Mouse (Mus musculus) liver, embryonic 12.5 days (tissue): ENCODE results near the gene Ankrd17. TPM values are rescaled to one million over a fixed set of nuclear protein-coding genes. Genes with fewer than 3 reads are reported as not detected.
A peak's percentile ranks its signal among the peaks of the same experiment; 100 is the strongest.

Source experiments
- ATAC-seq: fragments of 200-750 bp; cut with Nextera tagmentation; 2 replicates; pipeline ENCODE4 v1.8.0; 2017; ENCODE audit warnings: moderate number of reproducible peaks, mild to moderate bottlenecking, moderate library complexity
- H3K27ac ChIP-seq: fragments of 300-500 bp; sonication (generic); 2 replicates; pipeline ENCODE4 v1.5.1; 2016; ENCODE audit warnings: mild to moderate bottlenecking
- H3K27me3 ChIP-seq: fragments of 300-500 bp; sonication (generic); replicated peaks from 2 replicates; pipeline ENCODE4 v1.6.1; 2016; ENCODE audit warnings: mild to moderate bottlenecking, moderate library complexity
- H3K36me3 ChIP-seq: fragments of 300-500 bp; sonication (generic); 2 replicates; pipeline ENCODE4 v1.6.1; 2016; ENCODE audit warnings: mild to moderate bottlenecking, moderate library complexity
- H3K4me1 ChIP-seq: fragments of 300-500 bp; sonication (generic); 2 replicates; pipeline ENCODE4 v1.6.1; 2016
- H3K4me2 ChIP-seq: fragments of 300-500 bp; sonication (generic); 2 replicates; pipeline ENCODE4 v1.6.1; 2016; ENCODE audit warnings: mild to moderate bottlenecking, moderate library complexity
- H3K4me3 ChIP-seq: fragments of 300-500 bp; sonication (generic); 2 replicates; pipeline ENCODE4 v1.5.1; 2016; ENCODE audit warnings: mild to moderate bottlenecking, moderate library complexity
- H3K9ac ChIP-seq: fragments of 300-500 bp; sonication (generic); 2 replicates; pipeline ENCODE4 v1.6.1; 2016; ENCODE audit warnings: mild to moderate bottlenecking, moderate library complexity
- H3K9me3 ChIP-seq: fragments of 300-500 bp; sonication (generic); replicated peaks from 2 replicates; pipeline ENCODE4 v1.6.1; 2016; ENCODE audit warnings: mild to moderate bottlenecking, moderate library complexity
- WGBS: fragments of 180-500 bp; shearing (Covaris S2); methylation state at CpG from one replicate; pipeline ENCODE4 v1.1.7; 2016; ENCODE audit not compliant: insufficient replicate concordance; 5-methylcytosine and 5-hydroxymethylcytosine counted together
- polyA plus RNA-seq: library from polyadenylated mRNA; unstranded; fragments of >200 nt; fragmentation: Nextera tagmentation; extraction: Ambion mirVana; gene quantifications from 2 replicates; pipeline ENCODE4 v1.2.1, GENCODE M21; 2016

Ankrd17 gene
- 16.3 and 17.4 TPM in 2 replicates for polyA plus RNA-seq

DNA sequence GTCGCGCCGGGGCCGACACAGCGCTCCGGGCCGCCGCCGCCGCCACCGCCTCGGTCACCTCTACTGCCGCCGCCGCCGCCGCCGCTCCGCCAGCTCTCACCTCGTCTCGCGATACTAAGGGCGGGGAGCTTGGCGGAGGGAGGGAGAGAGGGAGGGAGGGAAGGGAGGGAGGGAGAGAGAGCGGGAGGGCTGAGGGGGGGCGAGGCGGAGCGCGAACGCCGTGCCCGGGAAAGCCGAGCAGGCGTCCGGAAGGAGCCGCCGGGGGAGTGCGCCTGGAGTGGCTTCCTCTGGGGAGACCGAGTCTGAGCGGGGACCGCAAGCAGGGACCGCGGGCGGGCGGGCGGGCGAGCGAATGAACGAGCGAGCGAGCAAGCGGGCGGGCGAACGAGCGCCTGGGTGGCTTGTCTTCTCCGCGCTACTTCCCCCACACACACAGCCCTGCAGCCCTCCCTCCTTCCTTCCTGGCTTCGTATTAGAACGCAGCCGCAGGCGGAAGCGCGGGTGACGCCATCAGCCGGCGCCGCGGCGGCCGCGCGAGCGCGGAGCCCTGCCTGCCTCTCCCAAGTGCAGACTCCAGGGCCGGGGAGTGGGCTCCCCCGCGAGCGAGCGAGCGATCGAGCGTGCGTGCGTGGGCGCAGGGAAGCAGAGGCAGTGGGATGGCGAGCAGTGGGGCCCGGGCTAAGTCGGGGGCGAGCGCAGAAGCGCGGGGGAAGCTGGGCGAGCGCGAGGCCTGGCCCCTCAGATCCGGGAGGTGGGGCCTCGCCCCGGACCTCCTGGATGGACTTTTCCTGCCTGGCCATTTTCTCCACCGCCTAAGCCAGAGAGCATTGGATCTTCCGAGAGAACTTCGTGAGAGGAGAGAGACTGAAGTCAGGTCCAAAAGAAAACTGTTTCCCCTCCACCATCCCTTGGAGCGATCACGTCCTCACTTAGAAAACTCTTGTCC, at the start of gene Ankrd17:
Ankrd17 (minus strand) TSS at position 457 of the 946 bp plus-strand sequence.
- H3K4me1 ChIP-seq, result peaks cover 34% of the 10 kb centered on the region
- peak; percentile 88 for ATAC-seq
- no peaks in the 10 kb centered on the region for H3K9me3 ChIP-seq
- 0% methylated on average over 56 of the region's 104 CpGs for WGBS
- H3K36me3 ChIP-seq, result peaks cover 17% of the 10 kb centered on the region
- H3K27me3 ChIP-seq, result no peaks in the 10 kb centered on the region
- peak within 1 kb of the TSS; percentile 99 for H3K4me3 ChIP-seq
- peak within 1 kb of the TSS; percentile 98 for H3K9ac ChIP-seq
- peak within 1 kb of the TSS; percentile 98 for H3K27ac ChIP-seq
- peak within 1 kb of the TSS; percentile 83 for H3K4me2 ChIP-seq

DNA sequence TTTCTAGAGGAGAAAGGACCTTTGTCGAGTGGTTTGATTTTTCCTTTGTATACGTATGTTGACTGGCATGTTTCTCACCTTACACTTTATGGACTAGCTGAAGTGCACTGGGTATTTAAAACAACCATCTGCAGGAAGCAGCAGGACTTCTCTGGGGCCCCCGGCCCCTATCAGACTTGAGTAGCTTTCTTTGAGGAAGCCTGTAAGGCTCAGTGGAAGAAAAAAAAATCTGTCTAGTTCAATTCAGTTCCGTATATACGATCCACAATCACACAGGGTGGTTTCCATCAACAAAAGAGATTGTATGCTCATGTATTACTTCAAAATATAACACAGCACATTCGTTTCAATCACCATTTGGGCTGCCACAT, 48.5 kb upstream of the Ankrd17 start:
- H3K4me3 ChIP-seq, result no peak overlapping the region
- no peak for ATAC-seq
- H3K36me3 ChIP-seq, result no peaks in the 10 kb centered on the region
- H3K9me3 ChIP-seq, result no peaks in the 10 kb centered on the region
- peaks cover 5% of the 10 kb centered on the region; the same call in 1 of the 2 replicates for H3K4me1 ChIP-seq
- WGBS, result 17% methylated on average over 6 of the region's 6 CpGs
- no peak overlapping the region for H3K4me2 ChIP-seq
- H3K27me3 ChIP-seq, result no peaks in the 10 kb centered on the region
- H3K27ac ChIP-seq, result no peak overlapping the region
- no peak overlapping the region for H3K9ac ChIP-seq

DNA sequence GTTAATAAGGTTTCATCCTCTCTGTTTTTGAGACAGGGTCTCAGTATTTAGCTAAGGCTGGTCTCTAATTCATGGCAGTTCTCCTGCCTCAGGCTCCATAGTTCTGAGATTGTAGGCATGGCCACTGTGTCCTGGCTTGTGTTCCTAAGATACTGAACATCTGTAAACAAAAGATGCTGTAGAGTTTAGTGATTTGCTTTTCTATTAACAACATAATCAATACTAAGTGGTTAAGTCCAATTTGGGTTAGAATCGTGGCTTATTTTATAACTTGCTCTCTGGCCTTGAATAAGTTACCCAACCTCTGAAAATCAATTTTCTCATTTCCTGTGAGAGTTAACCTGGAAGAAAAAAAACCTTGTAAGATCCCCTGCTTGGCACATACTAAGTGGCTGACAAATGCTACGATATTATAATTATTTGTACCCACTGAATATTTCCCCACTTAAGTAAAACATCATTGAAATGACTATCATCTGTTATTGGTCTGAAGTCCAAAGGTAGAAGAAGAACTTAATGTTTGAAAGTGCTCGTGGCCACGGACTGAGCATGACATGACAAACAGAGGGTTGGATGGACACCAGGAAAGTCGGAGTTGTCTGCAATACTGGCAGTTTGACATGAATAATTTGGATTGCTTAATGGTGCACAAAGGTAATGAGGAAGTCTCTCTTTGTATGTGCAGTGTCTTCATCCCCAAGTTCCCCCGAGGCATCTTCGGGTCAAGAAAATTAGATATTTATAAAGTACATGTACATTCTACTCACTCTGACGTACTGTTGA, 48.0 kb upstream of the Ankrd17 start:
- H3K9ac ChIP-seq, result no peak overlapping the region
- no peak for ATAC-seq
- no peaks in the 10 kb centered on the region for H3K9me3 ChIP-seq
- 40% methylated on average over 8 of the region's 8 CpGs for WGBS
- no peaks in the 10 kb centered on the region for H3K27me3 ChIP-seq
- H3K36me3 ChIP-seq, result no peaks in the 10 kb centered on the region
- peaks cover 5% of the 10 kb centered on the region; the same call in 1 of the 2 replicates for H3K4me1 ChIP-seq
- H3K4me2 ChIP-seq, result no peak overlapping the region
- H3K4me3 ChIP-seq, result no peak overlapping the region
- no peak overlapping the region for H3K27ac ChIP-seq

DNA sequence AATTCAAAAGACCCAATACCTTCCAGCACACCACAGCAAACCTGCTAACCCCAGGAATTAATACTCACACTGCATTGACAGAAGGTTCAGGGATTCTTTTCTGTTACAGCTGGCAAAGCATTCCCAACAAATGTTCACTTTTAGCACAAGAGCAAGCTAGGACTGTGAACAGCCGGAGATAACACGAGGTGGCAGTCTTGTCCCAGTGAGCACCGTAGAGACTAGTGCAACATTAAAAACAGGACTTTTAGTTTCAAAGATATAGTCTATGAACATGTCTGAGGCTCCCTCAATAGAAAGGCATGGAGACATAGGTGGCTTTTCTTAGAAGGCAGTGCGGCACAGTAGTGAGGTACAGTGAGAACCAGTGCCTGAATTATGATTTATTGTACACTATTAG, 38.8 kb upstream of the Ankrd17 start:
- WGBS, result 75% methylated on average over 4 of the region's 4 CpGs

DNA sequence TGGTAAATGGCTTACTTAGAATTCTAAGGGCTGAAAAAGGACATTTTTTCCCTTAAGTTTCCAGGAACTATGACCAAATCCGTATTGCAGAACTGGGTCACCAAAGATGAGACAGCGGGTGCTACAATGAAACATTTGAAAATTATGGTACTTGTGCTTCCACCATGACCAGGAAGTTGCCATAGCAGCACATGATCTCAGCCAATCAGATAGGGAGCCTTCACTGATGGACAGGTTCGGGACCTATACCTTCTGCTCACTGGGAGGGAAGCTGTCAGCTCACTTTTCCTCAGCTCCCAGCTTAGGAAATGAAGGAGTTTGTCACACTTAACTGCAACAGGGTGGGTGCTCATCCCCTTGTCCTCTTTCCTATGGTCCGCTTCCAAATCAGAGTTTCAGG, 30.4 kb upstream of the Ankrd17 start:
- H3K4me2 ChIP-seq, result no peak overlapping the region
- no peaks in the 10 kb centered on the region for H3K27me3 ChIP-seq
- no peaks in the 10 kb centered on the region for H3K36me3 ChIP-seq
- WGBS, result 65% methylated on average over 4 of the region's 4 CpGs
- no peak overlapping the region for H3K4me3 ChIP-seq
- no peak overlapping the region for H3K9ac ChIP-seq
- H3K4me1 ChIP-seq, result no peaks in the 10 kb centered on the region
- H3K9me3 ChIP-seq, result no peaks in the 10 kb centered on the region
- H3K27ac ChIP-seq, result no peak overlapping the region
- no peak for ATAC-seq

More for the DNA sequence above, 38.8 kb upstream of the Ankrd17 start:
- H3K9ac ChIP-seq, result no peak overlapping the region
- no peak overlapping the region for H3K27ac ChIP-seq
- no peaks in the 10 kb centered on the region for H3K27me3 ChIP-seq
- H3K9me3 ChIP-seq, result no peaks in the 10 kb centered on the region
- no peaks in the 10 kb centered on the region for H3K4me1 ChIP-seq
- no peaks in the 10 kb centered on the region for H3K36me3 ChIP-seq
- ATAC-seq, result peak; percentile 32; the same call in 1 of the 2 replicates
- no peak overlapping the region for H3K4me2 ChIP-seq
- no peak overlapping the region for H3K4me3 ChIP-seq

DNA sequence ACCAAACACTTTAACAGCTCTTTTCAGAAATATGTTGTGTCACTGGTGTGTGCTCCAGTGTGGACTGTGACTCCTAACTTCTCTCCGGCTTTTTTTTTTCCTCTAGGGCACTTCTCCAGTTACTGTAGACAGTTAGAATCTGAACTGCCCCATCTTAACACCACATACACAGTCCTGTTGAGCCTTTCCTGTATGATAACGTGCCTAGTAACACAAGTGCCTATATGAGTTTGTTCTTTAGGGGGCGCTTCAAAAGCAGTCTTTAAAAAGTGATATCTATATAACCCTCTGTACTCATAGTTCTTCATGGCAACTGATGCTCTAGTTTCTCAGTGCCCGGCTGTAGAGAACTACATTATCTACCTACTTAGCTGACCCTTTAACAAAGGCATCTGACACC, 27.9 kb upstream of the Ankrd17 start:
- 48% methylated on average over 4 of the region's 4 CpGs for WGBS
- Histone ChIP-seq H3K27ac (no peak overlapping the region), H3K9ac (no peak overlapping the region), H3K27me3 (no peaks in the 10 kb centered on the region), H3K4me3 (no peak overlapping the region), H3K9me3 (no peaks in the 10 kb centered on the region), H3K4me1 (no peaks in the 10 kb centered on the region), H3K4me2 (no peak overlapping the region), H3K36me3 (no peaks in the 10 kb centered on the region)
- ATAC-seq, result no peak

DNA sequence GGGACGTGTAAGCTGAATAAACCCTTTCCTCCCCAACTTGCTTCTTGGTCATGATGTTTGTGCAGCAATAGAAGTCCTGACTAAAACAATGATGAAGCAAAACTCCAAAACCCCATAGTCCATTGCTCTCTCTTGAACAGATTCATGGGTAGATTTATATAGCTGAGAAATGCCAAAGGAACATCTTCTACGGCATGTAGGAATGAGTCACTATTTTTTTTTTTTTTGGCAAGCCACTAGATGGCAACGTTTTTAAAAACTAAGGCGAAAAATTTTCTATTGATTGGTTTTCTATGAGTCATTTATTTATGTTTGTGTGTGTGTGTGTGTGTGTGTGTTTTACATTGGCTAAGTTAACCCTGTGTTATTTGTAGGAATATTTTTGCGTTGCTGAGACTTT, 27.4 kb upstream of the Ankrd17 start:
- no peak overlapping the region for H3K9ac ChIP-seq
- no peaks in the 10 kb centered on the region for H3K36me3 ChIP-seq
- no peak overlapping the region for H3K4me2 ChIP-seq
- ATAC-seq, result no peak
- no peaks in the 10 kb centered on the region for H3K4me1 ChIP-seq
- WGBS, result 47% methylated on average over 5 of the region's 5 CpGs
- no peak overlapping the region for H3K27ac ChIP-seq
- no peaks in the 10 kb centered on the region for H3K9me3 ChIP-seq
- no peak overlapping the region for H3K4me3 ChIP-seq
- H3K27me3 ChIP-seq, result no peaks in the 10 kb centered on the region

DNA sequence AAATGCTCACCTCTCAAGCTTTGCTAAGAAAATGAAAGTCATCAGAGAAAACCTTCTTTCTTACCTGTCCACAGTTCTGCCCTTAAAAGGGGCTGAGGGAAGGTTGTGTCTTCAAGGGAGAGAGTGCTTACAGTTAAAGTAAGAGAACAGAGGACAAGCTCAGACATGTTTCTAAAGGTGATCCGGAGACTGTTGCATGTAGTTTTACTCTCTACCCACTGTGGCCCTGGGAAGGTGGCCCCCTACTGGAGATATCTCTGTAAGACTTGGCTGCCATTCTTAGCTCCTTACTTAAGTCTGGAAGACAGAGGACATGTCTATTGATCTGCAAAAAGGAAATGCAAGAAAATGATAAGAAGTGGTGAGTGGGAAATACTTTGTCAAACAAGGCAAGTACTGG, 16.7 kb upstream of the Ankrd17 start:
- H3K9ac ChIP-seq, result no peak overlapping the region
- H3K9me3 ChIP-seq, result no peaks in the 10 kb centered on the region
- no peaks in the 10 kb centered on the region for H3K36me3 ChIP-seq
- peaks cover 5% of the 10 kb centered on the region; the same call in 1 of the 2 replicates for H3K4me1 ChIP-seq
- H3K27ac ChIP-seq, result no peak overlapping the region
- H3K27me3 ChIP-seq, result no peaks in the 10 kb centered on the region
- 24% methylated on average over 1 of the region's 1 CpGs for WGBS
- H3K4me2 ChIP-seq, result no peak overlapping the region
- no peak overlapping the region for H3K4me3 ChIP-seq
- no peak for ATAC-seq

DNA sequence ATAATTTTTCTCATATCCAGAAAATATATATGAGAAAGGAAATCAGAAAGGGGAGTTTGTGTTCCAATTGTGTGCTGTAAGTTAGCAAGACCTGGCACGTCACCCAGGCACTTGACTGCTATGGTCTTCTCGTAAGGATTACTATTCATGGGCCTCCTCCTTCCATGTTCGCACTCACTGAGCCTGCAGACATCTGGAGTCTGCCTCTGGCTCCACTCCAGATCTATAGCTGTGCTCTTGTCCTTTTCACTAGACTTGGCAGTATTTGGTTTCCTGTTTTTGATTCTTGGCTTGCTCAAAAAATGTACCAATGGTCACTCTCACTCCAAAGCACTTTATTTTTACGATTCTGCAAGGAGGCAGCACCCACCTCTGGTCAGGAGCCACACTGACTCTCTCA, 15.1 kb upstream of the Ankrd17 start:
- Histone ChIP-seq H3K27me3 (no peaks in the 10 kb centered on the region; the same call in 1 of the 2 replicates), H3K9ac (no peak overlapping the region), H3K9me3 (no peaks in the 10 kb centered on the region), H3K4me1 (peaks cover 5% of the 10 kb centered on the region; the same call in 1 of the 2 replicates), H3K27ac (no peak overlapping the region), H3K4me3 (no peak overlapping the region), H3K4me2 (no peak overlapping the region), H3K36me3 (no peaks in the 10 kb centered on the region)
- no peak for ATAC-seq
- WGBS, result 62% methylated on average over 4 of the region's 4 CpGs

DNA sequence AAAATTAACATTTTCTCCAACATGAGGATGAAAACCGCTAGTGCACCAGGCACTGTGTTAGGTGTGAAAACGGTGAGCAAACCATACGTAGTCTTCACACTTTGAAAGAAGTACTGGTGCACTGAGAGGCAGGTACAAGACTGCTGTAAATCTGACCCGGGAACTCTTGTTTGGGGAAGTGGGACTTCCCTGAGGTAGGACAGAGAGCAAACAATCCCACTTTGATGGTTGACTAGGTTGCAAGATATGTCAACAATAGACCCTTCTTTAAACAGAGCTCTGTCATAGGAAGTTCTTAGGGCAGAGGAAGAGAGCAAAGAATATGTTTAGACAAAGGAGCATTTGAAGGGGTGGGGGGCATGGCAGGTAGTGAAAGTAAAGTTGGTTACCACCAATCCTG, 7.3 kb upstream of the Ankrd17 start:
- Histone ChIP-seq H3K27me3 (no peaks in the 10 kb centered on the region; the same call in 1 of the 2 replicates), H3K4me3 (no peak overlapping the region), H3K9me3 (no peaks in the 10 kb centered on the region), H3K4me1 (no peaks in the 10 kb centered on the region), H3K36me3 (no peaks in the 10 kb centered on the region), H3K27ac (no peak overlapping the region), H3K4me2 (no peak overlapping the region), H3K9ac (no peak overlapping the region)
- WGBS, result 70% methylated on average over 4 of the region's 4 CpGs
- ATAC-seq, result peak; percentile 44; the same call in 1 of the 2 replicates

DNA sequence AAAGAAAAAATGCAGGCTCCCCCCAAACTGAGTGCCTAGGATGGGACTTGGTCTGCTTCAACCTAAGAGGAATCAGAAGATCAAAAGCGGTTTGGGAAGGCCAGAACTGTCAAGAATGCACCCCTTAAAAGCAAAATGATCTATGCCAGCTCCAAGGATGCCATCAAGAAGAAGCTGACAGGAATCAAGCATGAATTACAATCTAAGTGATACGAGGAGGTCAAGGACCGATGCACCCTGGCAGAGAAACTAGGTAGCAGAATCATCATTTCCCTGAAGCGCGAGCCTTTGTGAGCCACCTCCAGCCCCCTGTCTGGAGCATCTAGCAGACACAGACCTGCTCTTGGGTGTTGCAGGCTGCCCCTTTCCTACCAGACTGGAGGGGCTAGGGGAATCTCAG, 4.0 kb upstream of the Ankrd17 start:
- no peak for ATAC-seq

DNA sequence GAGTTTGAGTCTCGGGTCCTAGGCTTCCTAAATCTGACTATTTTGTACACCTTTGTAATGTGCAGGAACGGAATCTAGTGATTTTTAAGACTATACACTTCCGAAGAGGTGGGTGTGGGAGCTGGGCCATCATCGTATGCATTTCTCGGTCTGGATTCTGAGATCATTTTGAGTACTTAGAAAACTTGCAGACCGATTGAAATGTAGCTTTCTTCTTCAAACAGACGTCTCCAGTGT, 608 bp upstream of the Ankrd17 start, which contains the start of gene Gm9958:
Gm9958 (plus strand) TSS at position 138 of the 237 bp plus-strand sequence.
- Histone ChIP-seq H3K4me2 (peak within 1 kb of the TSS; percentile 83), H3K4me1 (peaks cover 28% of the 10 kb centered on the region), H3K9ac (peak within 1 kb of the TSS; percentile 98), H3K27me3 (no peaks in the 10 kb centered on the region), H3K4me3 (peak within 1 kb of the TSS; percentile 99), H3K9me3 (no peaks in the 10 kb centered on the region), H3K36me3 (peaks cover 11% of the 10 kb centered on the region), H3K27ac (peak within 1 kb of the TSS; percentile 98)
- ATAC-seq, result no peak
- 3% methylated on average over 7 of the region's 7 CpGs for WGBS

More for the DNA sequence above, 4.0 kb upstream of the Ankrd17 start:
- no peak overlapping the region for H3K27ac ChIP-seq
- no peak overlapping the region for H3K9ac ChIP-seq
- no peaks in the 10 kb centered on the region for H3K36me3 ChIP-seq
- no peak overlapping the region for H3K4me3 ChIP-seq
- H3K4me1 ChIP-seq, result peaks cover 9% of the 10 kb centered on the region
- H3K9me3 ChIP-seq, result no peaks in the 10 kb centered on the region
- 82% methylated on average over 5 of the region's 5 CpGs for WGBS
- H3K4me2 ChIP-seq, result no peak overlapping the region
- no peaks in the 10 kb centered on the region; the same call in 1 of the 2 replicates for H3K27me3 ChIP-seq
